Mouse (Mus musculus) liver, embryonic 13.5 days (tissue): ENCODE results near the gene Calhm5. TPM values are rescaled to one million over a fixed set of nuclear protein-coding genes. Genes with fewer than 3 reads are reported as not detected.

Experiments
- ATAC-seq: fragments of 200-750 bp; cut with Nextera tagmentation; 2 replicates; pipeline ENCODE4 v1.8.0; 2017; ENCODE audit warnings: low read depth, mild to moderate bottlenecking, moderate number of reproducible peaks, moderate library complexity
- DNase-seq: peaks from one replicate; pipeline ENCODE4 v3.0.0; 2022
- H3K27ac ChIP-seq: fragments of 300-500 bp; sonication (generic); 2 replicates; pipeline ENCODE4 v1.5.1; 2015; ENCODE audit warnings: moderate library complexity, mild to moderate bottlenecking, inconsistent platforms
- H3K27me3 ChIP-seq: fragments of 300-500 bp; sonication (generic); 2 replicates; pipeline ENCODE4 v1.6.1; 2015; ENCODE audit warnings: mild to moderate bottlenecking, inconsistent platforms
- H3K36me3 ChIP-seq: fragments of 300-500 bp; sonication (generic); 2 replicates; pipeline ENCODE4 v1.6.1; 2015; ENCODE audit warnings: mild to moderate bottlenecking, inconsistent platforms
- H3K4me1 ChIP-seq: fragments of 300-500 bp; sonication (generic); replicated peaks from 2 replicates; pipeline ENCODE4 v1.6.1; 2015; ENCODE audit warnings: inconsistent platforms
- H3K4me2 ChIP-seq: fragments of 300-500 bp; sonication (generic); 2 replicates; pipeline ENCODE4 v1.6.1; 2015; ENCODE audit warnings: inconsistent platforms, mild to moderate bottlenecking, moderate library complexity
- H3K4me3 ChIP-seq: fragments of 300-500 bp; sonication (generic); replicated peaks from 2 replicates; pipeline ENCODE4 v1.5.1; 2015; ENCODE audit warnings: mild to moderate bottlenecking, inconsistent platforms
- H3K9ac ChIP-seq: fragments of 300-500 bp; sonication (generic); 2 replicates; pipeline ENCODE4 v1.6.1; 2015; ENCODE audit warnings: mild to moderate bottlenecking, inconsistent platforms
- H3K9me3 ChIP-seq: fragments of 300-500 bp; sonication (generic); replicated peaks from 2 replicates; pipeline ENCODE4 v1.6.1; 2016; ENCODE audit warnings: inconsistent platforms
- WGBS: fragments of 180-500 bp; shearing (Covaris S2); methylation state at CpG from one replicate; pipeline ENCODE4 v1.1.7; 2015; ENCODE audit not compliant: insufficient replicate concordance; 5-methylcytosine and 5-hydroxymethylcytosine counted together
- polyA plus RNA-seq: library from polyadenylated mRNA; unstranded; fragments of >200 nt; fragmentation: Nextera tagmentation; extraction: Ambion mirVana; gene quantifications from 2 replicates; pipeline ENCODE4 v1.2.1, GENCODE M21; 2015

Calhm5 gene
- 0.02 and 0.05 TPM in 2 replicates for polyA plus RNA-seq

DNA sequence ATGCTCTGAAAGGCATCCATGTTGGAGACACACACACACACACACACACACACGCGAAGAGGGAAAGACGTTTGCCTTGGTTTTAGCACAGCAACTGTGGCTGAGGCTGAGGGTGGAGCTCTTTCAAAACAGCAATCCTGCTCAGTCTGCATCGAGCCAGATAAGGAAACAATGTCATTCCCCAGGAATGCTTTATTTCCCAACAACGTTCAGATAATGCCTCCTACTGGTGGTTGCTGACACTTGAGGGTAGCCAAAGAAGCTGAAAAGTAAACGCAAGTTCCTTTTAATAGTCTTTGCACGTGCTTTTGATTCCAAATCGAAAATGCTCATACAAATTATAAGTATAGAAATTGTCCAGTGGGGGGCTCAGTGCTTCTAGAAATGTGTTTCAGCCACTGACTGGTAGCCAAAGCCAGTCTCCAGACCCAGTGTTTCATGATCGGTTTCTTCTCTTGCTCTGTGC is at the start of gene Calhm5:
TSS of gene Calhm5 (minus strand) at position 102 of the 466 bp plus-strand sequence.
- WGBS = 13% methylated on average over 9 of the region's 9 CpGs
- DNase-seq = no peak
- no peaks in the 10 kb centered on the region for H3K36me3 ChIP-seq
- ATAC-seq = no peak
- no peak within 1 kb of the TSS for H3K9ac ChIP-seq
- H3K4me2 ChIP-seq = peak within 1 kb of the TSS; percentile 18
- no peaks in the 10 kb centered on the region for H3K27me3 ChIP-seq
- no peak within 1 kb of the TSS for H3K4me3 ChIP-seq
- H3K27ac ChIP-seq = no peak within 1 kb of the TSS
- H3K9me3 ChIP-seq = no peaks in the 10 kb centered on the region
- H3K4me1 ChIP-seq = 0 out of 2 replicates have a peak, but pooled peaks cover 3% of the 10 kb centered on the region

DNA sequence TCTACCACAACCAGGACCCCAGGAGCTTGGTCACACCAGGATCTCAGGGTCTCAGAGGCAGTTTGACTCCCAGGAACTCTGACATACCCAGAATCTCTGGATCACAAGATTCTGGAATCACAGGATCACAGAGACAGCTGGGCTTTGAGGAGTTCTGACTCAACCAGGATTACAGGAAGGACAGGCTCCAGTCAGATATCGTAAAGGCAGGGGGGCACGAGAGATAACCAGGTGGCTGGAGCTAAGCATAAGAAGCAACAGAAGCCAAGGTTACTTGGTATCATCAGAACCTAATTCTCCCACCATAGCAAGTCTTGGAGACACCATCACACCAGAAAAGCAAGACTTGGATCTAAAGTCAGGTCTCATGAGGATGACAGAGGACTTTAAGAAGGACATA is 45.4 kb upstream of the Calhm5 start:
- DNase-seq = no peak
- no peak for ATAC-seq
- no peaks in the 10 kb centered on the region for H3K9me3 ChIP-seq
- H3K4me3 ChIP-seq = no peak overlapping the region
- no peaks in the 10 kb centered on the region for H3K36me3 ChIP-seq
- H3K4me2 ChIP-seq = no peak overlapping the region
- WGBS = 50% methylated on average over 2 of the region's 2 CpGs
- no peaks in the 10 kb centered on the region for H3K4me1 ChIP-seq
- no peaks in the 10 kb centered on the region for H3K27me3 ChIP-seq
- no peak overlapping the region for H3K27ac ChIP-seq
- H3K9ac ChIP-seq = no peak overlapping the region

DNA sequence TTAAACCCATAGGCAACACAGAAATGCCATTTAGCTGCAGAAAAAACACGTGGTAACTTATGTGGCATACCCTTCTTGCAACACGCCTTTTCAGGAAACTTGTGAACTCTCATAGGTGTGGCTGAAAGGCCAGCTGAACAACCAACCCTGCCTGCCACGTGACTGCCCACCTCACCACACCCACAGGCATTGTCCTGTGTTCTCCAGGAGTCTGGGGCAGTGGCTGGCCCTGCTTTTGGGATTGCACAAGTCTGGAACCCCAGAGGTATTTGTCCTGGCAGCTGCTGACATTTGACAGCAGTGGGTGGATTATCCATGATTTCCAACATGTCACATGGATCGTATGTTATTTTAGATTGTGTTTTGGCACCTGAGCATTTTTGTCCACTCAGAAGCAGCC is 43.4 kb upstream of the Calhm5 start:
- ATAC-seq (no peak), DNase-seq (no peak)
- Histone ChIP-seq H3K9me3 (no peaks in the 10 kb centered on the region), H3K27me3 (no peaks in the 10 kb centered on the region), H3K36me3 (no peaks in the 10 kb centered on the region), H3K4me1 (no peaks in the 10 kb centered on the region), H3K27ac (no peak overlapping the region), H3K4me2 (no peak overlapping the region), H3K4me3 (no peak overlapping the region), H3K9ac (no peak overlapping the region)
- 55% methylated on average over 4 of the region's 4 CpGs for WGBS

DNA sequence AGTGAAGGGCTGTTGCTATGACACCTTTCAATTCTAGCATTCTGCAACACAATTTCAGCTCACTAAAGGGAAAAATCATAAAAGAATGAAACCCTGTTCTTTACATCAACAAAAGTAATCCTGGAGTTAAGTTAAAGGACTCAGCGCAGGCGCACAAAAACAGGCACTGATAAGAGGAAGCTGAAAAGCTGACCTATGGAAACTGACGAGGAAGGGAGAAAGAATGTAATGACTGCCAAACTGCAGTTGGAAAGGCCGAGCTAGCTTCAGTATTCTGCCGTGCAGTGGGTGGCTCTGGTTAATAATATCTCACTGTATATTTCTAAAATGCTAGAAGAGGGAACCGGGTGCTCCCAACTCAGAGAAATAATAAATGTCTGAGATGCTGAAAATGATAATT is 41.7 kb upstream of the Calhm5 start:
- Histone ChIP-seq H3K27me3 (no peaks in the 10 kb centered on the region), H3K9me3 (no peaks in the 10 kb centered on the region), H3K9ac (no peak overlapping the region), H3K4me3 (no peak overlapping the region), H3K27ac (no peak overlapping the region), H3K4me1 (no peaks in the 10 kb centered on the region), H3K4me2 (no peak overlapping the region), H3K36me3 (no peaks in the 10 kb centered on the region)
- ATAC-seq = no peak
- no peak for DNase-seq
- 40% methylated on average over 6 of the region's 6 CpGs for WGBS

DNA sequence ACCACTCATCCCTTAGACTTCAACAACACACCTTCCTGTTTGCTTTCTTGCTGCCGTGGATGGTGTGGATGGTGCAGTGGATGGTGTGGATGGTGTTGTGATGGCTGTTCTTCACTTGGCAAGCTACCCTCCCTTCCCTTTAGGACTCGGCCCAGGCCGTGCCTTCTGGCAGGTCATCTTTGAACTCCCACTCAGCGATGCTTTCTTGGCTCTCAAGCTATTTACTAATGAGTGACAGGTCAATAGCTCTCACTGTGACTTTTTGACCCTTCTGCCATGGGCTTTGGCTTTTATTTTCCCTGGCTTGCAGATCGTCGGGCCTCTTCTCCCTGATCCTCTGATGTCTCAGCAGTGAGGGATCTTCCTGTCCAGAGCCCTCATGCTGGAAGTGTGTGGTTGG is 40.1 kb upstream of the Calhm5 start:
- DNase-seq (no peak), ATAC-seq (no peak)
- H3K4me1 ChIP-seq = no peaks in the 10 kb centered on the region
- 49% methylated on average over 6 of the region's 6 CpGs for WGBS
- no peaks in the 10 kb centered on the region for H3K9me3 ChIP-seq
- H3K4me2 ChIP-seq = no peak overlapping the region
- no peak overlapping the region for H3K27ac ChIP-seq
- no peaks in the 10 kb centered on the region for H3K36me3 ChIP-seq
- H3K9ac ChIP-seq = no peak overlapping the region
- H3K27me3 ChIP-seq = no peaks in the 10 kb centered on the region
- no peak overlapping the region for H3K4me3 ChIP-seq

DNA sequence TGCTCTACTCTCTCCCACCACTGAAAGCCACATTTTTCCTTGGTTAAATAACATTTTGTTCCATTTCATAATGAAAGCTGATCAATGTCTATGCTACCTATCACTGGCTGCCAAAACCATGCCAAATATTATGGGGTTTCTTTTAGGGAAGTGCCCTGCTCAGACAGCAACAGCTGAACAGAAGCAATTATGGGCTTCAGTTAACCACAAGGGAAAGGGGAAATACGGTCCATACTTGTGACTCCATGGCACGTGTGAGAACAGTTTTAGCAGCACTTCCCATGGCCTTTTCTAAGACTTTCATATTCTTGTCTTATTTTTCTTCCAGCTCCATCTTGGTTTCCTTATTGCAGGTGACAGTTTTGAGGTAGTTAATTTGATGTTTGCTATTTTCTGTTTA is 35.0 kb upstream of the Calhm5 start:
- H3K9ac ChIP-seq = no peak overlapping the region
- WGBS = 18% methylated on average over 2 of the region's 2 CpGs
- no peak overlapping the region for H3K4me3 ChIP-seq
- no peaks in the 10 kb centered on the region for H3K9me3 ChIP-seq
- H3K4me2 ChIP-seq = no peak overlapping the region
- H3K36me3 ChIP-seq = no peaks in the 10 kb centered on the region
- H3K27ac ChIP-seq = no peak overlapping the region
- no peaks in the 10 kb centered on the region for H3K27me3 ChIP-seq
- DNase-seq (no peak), ATAC-seq (no peak)
- peaks cover 9% of the 10 kb centered on the region for H3K4me1 ChIP-seq

DNA sequence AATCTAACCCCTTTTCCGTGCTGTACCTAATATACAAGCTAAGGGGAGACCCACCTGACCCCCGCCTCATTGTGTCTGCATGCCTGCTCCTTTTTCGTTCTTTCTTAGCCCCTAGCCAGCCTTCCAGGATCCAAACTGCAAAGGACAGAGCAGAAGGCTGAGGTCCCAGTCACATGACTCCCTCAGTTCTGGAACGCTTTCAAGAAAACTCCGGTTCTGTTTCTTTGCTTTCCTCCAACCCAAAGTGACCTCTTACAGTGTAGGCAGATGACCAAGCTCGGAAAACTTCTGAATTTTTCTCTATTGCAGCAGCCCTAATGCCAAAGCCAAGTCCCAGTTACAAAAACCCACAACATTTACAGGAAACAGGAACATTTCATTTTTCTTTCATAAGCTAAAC is 32.1 kb upstream of the Calhm5 start:
- H3K9me3 ChIP-seq = no peaks in the 10 kb centered on the region
- no peak overlapping the region for H3K27ac ChIP-seq
- no peak overlapping the region for H3K4me3 ChIP-seq
- no peaks in the 10 kb centered on the region for H3K27me3 ChIP-seq
- no peak overlapping the region for H3K4me2 ChIP-seq
- peaks cover 9% of the 10 kb centered on the region for H3K4me1 ChIP-seq
- no peak overlapping the region for H3K9ac ChIP-seq
- 73% methylated on average over 6 of the region's 6 CpGs for WGBS
- no peak for ATAC-seq
- DNase-seq = no peak
- no peaks in the 10 kb centered on the region for H3K36me3 ChIP-seq

DNA sequence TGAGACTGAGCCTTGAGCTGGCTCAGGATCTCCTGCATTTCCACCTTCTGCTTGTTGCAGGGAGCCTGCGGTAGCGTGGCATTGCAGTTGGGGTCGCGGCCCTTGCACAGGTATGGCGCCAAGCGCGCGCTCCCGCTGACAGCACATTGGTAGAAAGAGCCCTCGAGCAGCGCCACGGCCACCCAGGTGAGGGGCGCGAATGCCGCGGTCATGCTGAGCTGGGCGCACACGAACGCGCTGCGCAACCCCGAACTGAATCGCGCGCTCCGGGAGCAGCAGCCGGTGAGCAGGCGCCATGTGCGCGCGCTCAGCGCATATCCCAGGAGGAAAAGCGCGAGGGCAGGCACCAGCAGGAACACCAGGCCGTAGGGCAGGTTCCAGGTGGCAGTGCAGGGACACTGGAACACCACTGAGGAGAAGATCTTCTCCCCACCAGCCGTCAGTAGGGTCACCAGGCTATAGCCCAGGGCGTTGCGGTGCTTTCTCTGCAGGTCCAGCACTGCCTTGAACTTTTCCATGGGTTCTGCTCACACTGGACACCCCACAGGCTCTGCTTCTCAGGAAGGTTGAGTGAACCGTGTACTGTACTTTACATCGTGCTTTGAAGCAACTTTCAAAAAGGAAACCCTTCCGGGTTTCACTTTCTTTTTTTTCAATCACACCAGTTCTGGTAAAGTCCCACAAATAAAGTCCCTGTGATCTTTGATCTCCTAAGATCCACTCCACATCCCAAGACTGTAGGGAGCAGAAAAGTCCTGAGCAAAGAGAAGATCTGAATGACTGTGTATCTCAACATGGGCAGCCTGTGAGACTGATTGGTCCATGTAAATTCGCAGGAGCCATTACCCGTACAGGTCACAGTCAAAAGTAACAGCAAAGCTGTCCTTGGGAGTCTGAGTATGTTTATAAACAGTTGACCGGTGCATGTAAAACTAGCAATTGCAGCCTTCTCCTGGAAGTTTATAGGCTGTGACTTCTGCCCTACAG is 31.4 kb upstream of the Calhm5 start, which contains the start of gene Calhm6:
TSS of gene Calhm6 (minus strand) at position 593 of the 987 bp plus-strand sequence.
- Histone ChIP-seq H3K4me3 (peak within 1 kb of the TSS; percentile 54), H3K27me3 (no peaks in the 10 kb centered on the region), H3K9me3 (no peaks in the 10 kb centered on the region), H3K4me1 (peaks cover 9% of the 10 kb centered on the region), H3K27ac (no peak within 1 kb of the TSS), H3K4me2 (peak within 1 kb of the TSS; percentile 69), H3K9ac (peak within 1 kb of the TSS; percentile 29; the same call in 1 of the 2 replicates), H3K36me3 (no peaks in the 10 kb centered on the region)
- DNase-seq (no peak), ATAC-seq (peak; percentile 23; the same call in 1 of the 2 replicates)
- 10% methylated on average over 44 of the region's 44 CpGs for WGBS

DNA sequence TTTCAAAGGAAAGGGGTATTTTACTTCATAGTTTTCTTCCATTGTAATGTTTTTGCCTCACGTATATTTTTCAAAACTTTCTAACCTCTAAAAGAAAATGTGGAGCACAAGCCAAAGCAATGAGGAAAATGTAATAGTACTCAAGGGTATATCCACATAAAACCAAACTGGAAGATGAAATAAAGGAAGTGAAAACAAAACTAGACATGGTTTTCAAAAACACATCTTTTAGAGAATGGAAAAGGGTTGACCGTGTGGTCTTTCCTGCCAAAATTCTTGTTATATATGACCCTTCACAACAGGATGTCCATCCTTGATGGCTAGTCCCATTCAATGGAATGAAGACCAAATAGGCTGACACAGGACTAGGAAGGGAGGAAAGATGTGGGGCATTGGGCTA is 22.1 kb upstream of the Calhm5 start:
- H3K9me3 ChIP-seq = no peaks in the 10 kb centered on the region
- DNase-seq = no peak
- WGBS = 69% methylated on average over 2 of the region's 2 CpGs
- no peak overlapping the region for H3K4me2 ChIP-seq
- no peak overlapping the region for H3K4me3 ChIP-seq
- H3K36me3 ChIP-seq = no peaks in the 10 kb centered on the region
- no peak overlapping the region for H3K27ac ChIP-seq
- no peak for ATAC-seq
- no peaks in the 10 kb centered on the region for H3K27me3 ChIP-seq
- H3K4me1 ChIP-seq = no peaks in the 10 kb centered on the region
- no peak overlapping the region for H3K9ac ChIP-seq

DNA sequence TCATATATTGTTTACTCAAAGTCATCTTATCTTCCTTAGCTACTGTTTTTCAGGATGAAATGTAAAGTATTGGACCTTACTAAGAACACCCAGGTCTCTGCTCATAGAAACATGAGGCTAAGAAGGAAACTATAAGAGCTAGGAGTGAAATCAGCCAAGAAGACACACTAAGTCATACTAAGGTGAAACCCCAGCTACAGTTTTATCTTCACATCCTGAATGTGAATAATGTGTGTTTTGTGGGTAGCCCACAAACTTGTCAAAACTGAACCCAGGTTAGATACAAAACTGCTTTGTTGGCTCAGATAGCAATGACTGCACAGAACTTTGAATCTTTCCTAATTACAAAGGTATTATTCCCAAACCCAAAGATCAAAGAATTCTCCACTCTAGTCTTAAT is 21.5 kb upstream of the Calhm5 start:
- Histone ChIP-seq H3K9me3 (no peaks in the 10 kb centered on the region), H3K36me3 (no peaks in the 10 kb centered on the region), H3K9ac (no peak overlapping the region), H3K4me1 (no peaks in the 10 kb centered on the region), H3K4me2 (no peak overlapping the region), H3K27me3 (no peaks in the 10 kb centered on the region), H3K4me3 (no peak overlapping the region), H3K27ac (no peak overlapping the region)
- DNase-seq = no peak
- no peak for ATAC-seq

DNA sequence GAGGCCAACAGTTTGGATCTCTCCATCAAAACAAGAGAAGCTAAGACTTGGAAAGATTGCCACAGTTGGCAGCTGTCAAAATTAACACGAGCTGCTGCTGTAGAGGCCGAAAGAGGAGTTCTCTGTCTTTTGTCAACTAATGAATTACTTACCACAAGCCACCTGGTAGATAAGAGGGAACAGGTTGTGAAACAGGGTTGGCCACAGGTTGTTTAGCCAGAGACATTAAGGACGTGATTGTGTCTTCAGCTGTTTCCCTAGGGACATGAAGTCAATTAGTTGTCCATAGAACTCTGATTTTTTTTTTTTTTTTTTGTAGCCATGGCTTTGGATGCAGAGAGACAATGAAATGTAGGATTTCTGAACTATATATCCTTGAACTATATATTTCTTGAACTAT is 20.8 kb upstream of the Calhm5 start:
- H3K4me3 ChIP-seq = no peak overlapping the region
- ATAC-seq (no peak), DNase-seq (no peak)
- H3K36me3 ChIP-seq = no peaks in the 10 kb centered on the region
- H3K4me1 ChIP-seq = no peaks in the 10 kb centered on the region
- WGBS = 39% methylated on average over 3 of the region's 3 CpGs
- no peaks in the 10 kb centered on the region for H3K27me3 ChIP-seq
- H3K9ac ChIP-seq = no peak overlapping the region
- H3K27ac ChIP-seq = no peak overlapping the region
- H3K4me2 ChIP-seq = no peak overlapping the region
- no peaks in the 10 kb centered on the region for H3K9me3 ChIP-seq
